Mouse (Mus musculus) lung, adult 2 months (tissue): Measurements from ENCODE around the gene Ryr1. TPM values are rescaled to one million over a fixed set of nuclear protein-coding genes. Genes with fewer than 3 reads are reported as not detected.
A peak's percentile ranks its signal among the peaks of the same experiment; 100 is the strongest.

ENCODE experiments used
- DNase-seq: peaks from one replicate; pipeline ENCODE4 v3.0.0; 2022
- H3K4me1 ChIP-seq: fragments of 200-500 bp; 2 replicates; pipeline ENCODE4 v1.6.1; 2011; ENCODE audit warnings: low read length; ENCODE audit not compliant: control insufficient read depth, insufficient read depth
- H3K4me3 ChIP-seq: fragments of 200-500 bp; replicated peaks from 2 replicates; pipeline ENCODE3; 2011; ENCODE audit warnings: low read depth, mild to moderate bottlenecking, control low read depth, low read length; ENCODE audit errors: extremely low read depth
- CTCF ChIP-seq: fragments of 200-500 bp; IDR thresholded peaks from 2 replicates; pipeline ENCODE4 v1.5.1; 2011; ENCODE audit warnings: mild to moderate bottlenecking, low read length, control low read depth; ENCODE audit not compliant: insufficient read depth
- POLR2A ChIP-seq: fragments of 200-500 bp; IDR thresholded peaks from 2 replicates; pipeline ENCODE4 v1.6.1; 2011; ENCODE audit warnings: low read depth, mild to moderate bottlenecking, control low read depth, low read length, borderline replicate concordance; ENCODE audit errors: extremely low read depth
- WGBS: fragments of 180-500 bp; shearing (Covaris S2); methylation state at CpG from one replicate; pipeline ENCODE4 v1.1.7; 2018; 5-methylcytosine and 5-hydroxymethylcytosine counted together
- polyA plus RNA-seq: library from polyadenylated mRNA; depleted of rRNA; stranded (reverse); fragments of >200 nt; gene quantifications from 2 replicates; pipeline ENCODE4 v1.2.3, GENCODE M21; 2012

Ryr1 gene
- polyA plus RNA-seq, 1 experiment = 10.9 TPM

- Histone ChIP-seq H3K4me1 (no peaks in the 10 kb centered on the region), H3K4me3 (no peak overlapping the region)
- WGBS = 77% methylated on average over 6 of the region's 6 CpGs
- no peak for DNase-seq
- no peak for TF ChIP-seq POLR2A
- no peak for TF ChIP-seq CTCF
These were observed 96.2 kb downstream of the Ryr1 start for GRCm38 (mm10) chr7:29028761-29029160.

- 72% methylated on average over 4 of the region's 4 CpGs for WGBS
- no peak for DNase-seq
- Histone ChIP-seq H3K4me1 (no peaks in the 10 kb centered on the region), H3K4me3 (no peak overlapping the region)
- no peak for TF ChIP-seq POLR2A
- TF ChIP-seq CTCF = no peak
These were observed 98.2 kb downstream of the Ryr1 start for GRCm38 (mm10) chr7:29026811-29027210.

- no peak overlapping the region for H3K4me3 ChIP-seq
- no peaks in the 10 kb centered on the region for H3K4me1 ChIP-seq
- DNase-seq = no peak
- 87% methylated on average over 5 of the region's 5 CpGs for WGBS
- TF ChIP-seq POLR2A (no peak), CTCF (no peak)
These were observed 98.8 kb downstream of the Ryr1 start for GRCm38 (mm10) chr7:29026195-29026594.

- Histone ChIP-seq H3K4me3 (no peak overlapping the region), H3K4me1 (no peaks in the 10 kb centered on the region)
- no peak for DNase-seq
- 72% methylated on average over 7 of the region's 7 CpGs for WGBS
- no peak for TF ChIP-seq CTCF
- no peak for TF ChIP-seq POLR2A
These were observed 99.4 kb downstream of the Ryr1 start for GRCm38 (mm10) chr7:29025566-29025965.

GRCm38 (mm10) chr7:29023514-29023913, 101.5 kb downstream of the Ryr1 start:
- 80% methylated on average over 8 of the region's 8 CpGs for WGBS
- no peak for DNase-seq
- TF ChIP-seq CTCF = no peak
- TF ChIP-seq POLR2A = no peak
- Histone ChIP-seq H3K4me1 (no peaks in the 10 kb centered on the region), H3K4me3 (no peak overlapping the region)

GRCm38 (mm10) chr7:29022479-29022878, 102.5 kb downstream of the Ryr1 start:
- 84% methylated on average over 8 of the region's 8 CpGs for WGBS
- TF ChIP-seq CTCF (no peak), POLR2A (no peak)
- Histone ChIP-seq H3K4me3 (no peak overlapping the region), H3K4me1 (no peaks in the 10 kb centered on the region)
- DNase-seq = no peak

GRCm38 (mm10) chr7:29019447-29020220, 105.3 kb downstream of the Ryr1 start:
- H3K4me1 ChIP-seq = no peaks in the 10 kb centered on the region
- 4% methylated on average over 88 of the region's 88 CpGs for WGBS
- no peak for DNase-seq
- no peak overlapping the region for H3K4me3 ChIP-seq
- TF ChIP-seq CTCF (no peak), POLR2A (no peak)

GRCm38 (mm10) chr7:29017222-29017621, 107.8 kb downstream of the Ryr1 start:
- TF ChIP-seq POLR2A (no peak), CTCF (no peak)
- WGBS = 86% methylated on average over 7 of the region's 7 CpGs

GRCm38 (mm10) chr7:29016440-29016839, 108.5 kb downstream of the Ryr1 start:
- TF ChIP-seq CTCF = no peak
- no peak for TF ChIP-seq POLR2A

More at GRCm38 (mm10) chr7:29017222-29017621, 107.8 kb downstream of the Ryr1 start:
- DNase-seq = no peak
- no peak overlapping the region for H3K4me3 ChIP-seq
- H3K4me1 ChIP-seq = no peaks in the 10 kb centered on the region

GRCm38 (mm10) chr7:29014984-29015383, 110.0 kb downstream of the Ryr1 start:
- no peak overlapping the region for H3K4me3 ChIP-seq
- WGBS = 86% methylated on average over 1 of the region's 1 CpGs
- DNase-seq = no peak
- H3K4me1 ChIP-seq = no peaks in the 10 kb centered on the region
- TF ChIP-seq POLR2A (no peak), CTCF (0 out of 2 replicates have a peak, but pooled peaks have one; percentile 5)

More at GRCm38 (mm10) chr7:29016440-29016839, 108.5 kb downstream of the Ryr1 start:
- 84% methylated on average over 7 of the region's 7 CpGs for WGBS
- Histone ChIP-seq H3K4me3 (no peak overlapping the region), H3K4me1 (no peaks in the 10 kb centered on the region)
- DNase-seq = no peak
